Mouse (Mus musculus): ENCODE data around the gene Atp1a4.
"Not testable (repeated sequence)": the region's sequence is repeated elsewhere in the genome, so short reads cannot be mapped to it uniquely, and the experiment has no call there.

Gene Atp1a4

GRCm38 (mm10) chr1:172247216-172247615 lies 11.0 kb downstream of the Atp1a4 start:
- Histone ChIP-seq H3K27me3 (ENCODE audit: insufficient read depth, low read length) (peaks cover 25% of the 10 kb centered on the region), H3K36me3 (ENCODE audit: insufficient read depth, low read length) (no peaks in the 10 kb centered on the region), H3K4me3 (replicated peaks; ENCODE audit: low read length) (no peak overlapping the region), H3K4me1 (replicated peaks; ENCODE audit: low read depth, low read length) (peaks cover 29% of the 10 kb centered on the region), H3K9me3 (ENCODE audit: low read length) (no peaks in the 10 kb centered on the region)
- no peak for TF ChIP-seq CTCF (conservative IDR thresholded peaks at IDR 0.05; ENCODE audit: low read length)
- no peak for TF ChIP-seq POU5F1 (IDR thresholded peaks at IDR 0.05; ENCODE audit: borderline replicate concordance, low read length)
- TF ChIP-seq NANOG (IDR thresholded peaks at IDR 0.05; ENCODE audit: borderline replicate concordance, low read length) = no peak

GRCm38 (mm10) chr1:172244645-172245044 lies 13.6 kb downstream of the Atp1a4 start:
- Histone ChIP-seq H3K4me1 (replicated peaks; ENCODE audit: low read depth, low read length) (peaks cover 54% of the 10 kb centered on the region), H3K27me3 (ENCODE audit: insufficient read depth, low read length) (peaks cover 21% of the 10 kb centered on the region), H3K4me3 (replicated peaks; ENCODE audit: low read length) (peak overlapping the region; percentile 57)
- H3K9me3 ChIP-seq (ENCODE audit: low read length); H3K36me3 ChIP-seq (ENCODE audit: insufficient read depth, low read length): not testable (repeated sequence)

GRCm38 (mm10) chr1:172243547-172244205 lies 14.5 kb downstream of the Atp1a4 start:
- Histone ChIP-seq H3K4me1 (replicated peaks; ENCODE audit: low read depth, low read length) (peaks cover 62% of the 10 kb centered on the region), H3K9me3 (ENCODE audit: low read length) (no peaks in the 10 kb centered on the region), H3K4me3 (replicated peaks; ENCODE audit: low read length) (no peak overlapping the region), H3K27me3 (ENCODE audit: insufficient read depth, low read length) (peaks cover 19% of the 10 kb centered on the region), H3K36me3 (ENCODE audit: insufficient read depth, low read length) (no peaks in the 10 kb centered on the region)
- TF ChIP-seq CTCF (conservative IDR thresholded peaks at IDR 0.05; ENCODE audit: low read length) (0 out of 2 replicates have a peak, but pooled peaks have one; percentile 10), POU5F1 (IDR thresholded peaks at IDR 0.05; ENCODE audit: borderline replicate concordance, low read length) (no peak), NANOG (IDR thresholded peaks at IDR 0.05; ENCODE audit: borderline replicate concordance, low read length) (no peak)

- no peaks in the 10 kb centered on the region for H3K36me3 ChIP-seq (ENCODE audit: insufficient read depth, low read length)
- H3K4me3 ChIP-seq (replicated peaks; ENCODE audit: low read length) = no peak overlapping the region
- no peak for TF ChIP-seq POU5F1 (IDR thresholded peaks at IDR 0.05; ENCODE audit: borderline replicate concordance, low read length)
- no peak for TF ChIP-seq NANOG (IDR thresholded peaks at IDR 0.05; ENCODE audit: borderline replicate concordance, low read length)
- no peak for TF ChIP-seq CTCF (conservative IDR thresholded peaks at IDR 0.05; ENCODE audit: low read length)
Observed at GRCm38 (mm10) chr1:172242401-172242800, 15.8 kb downstream of the Atp1a4 start.

GRCm38 (mm10) chr1:172240945-172241708 lies 17.1 kb downstream of the Atp1a4 start:
- Histone ChIP-seq H3K4me3 (replicated peaks; ENCODE audit: low read length) (no peak overlapping the region), H3K27me3 (ENCODE audit: insufficient read depth, low read length) (peaks cover 19% of the 10 kb centered on the region), H3K9me3 (ENCODE audit: low read length) (no peaks in the 10 kb centered on the region), H3K4me1 (replicated peaks; ENCODE audit: low read depth, low read length) (peaks cover 78% of the 10 kb centered on the region), H3K36me3 (ENCODE audit: insufficient read depth, low read length) (no peaks in the 10 kb centered on the region)
- no peak for TF ChIP-seq CTCF (conservative IDR thresholded peaks at IDR 0.05; ENCODE audit: low read length)

More at GRCm38 (mm10) chr1:172242401-172242800, 15.8 kb downstream of the Atp1a4 start:
- Histone ChIP-seq H3K9me3 (ENCODE audit: low read length) (no peaks in the 10 kb centered on the region), H3K4me1 (replicated peaks; ENCODE audit: low read depth, low read length) (peaks cover 72% of the 10 kb centered on the region), H3K27me3 (ENCODE audit: insufficient read depth, low read length) (peaks cover 19% of the 10 kb centered on the region)

- Histone ChIP-seq H3K4me1 (replicated peaks; ENCODE audit: low read depth, low read length) (no peaks in the 10 kb centered on the region), H3K27me3 (ENCODE audit: insufficient read depth, low read length) (0 out of 2 replicates have a peak, but pooled peaks cover 4% of the 10 kb centered on the region), H3K9me3 (ENCODE audit: low read length) (no peaks in the 10 kb centered on the region), H3K36me3 (ENCODE audit: insufficient read depth, low read length) (peaks cover 5% of the 10 kb centered on the region; the same call in 1 of the 2 replicates), H3K4me3 (replicated peaks; ENCODE audit: low read length) (no peak overlapping the region)
- TF ChIP-seq CTCF (conservative IDR thresholded peaks at IDR 0.05; ENCODE audit: low read length) = no peak
- no peak for TF ChIP-seq POU5F1 (IDR thresholded peaks at IDR 0.05; ENCODE audit: borderline replicate concordance, low read length)
- TF ChIP-seq NANOG (IDR thresholded peaks at IDR 0.05; ENCODE audit: borderline replicate concordance, low read length) = no peak
Observed at GRCm38 (mm10) chr1:172229215-172229614, 29.0 kb downstream of the Atp1a4 start.

- no peaks in the 10 kb centered on the region for H3K4me1 ChIP-seq (replicated peaks; ENCODE audit: low read depth, low read length)
- 0 out of 2 replicates have a peak, but pooled peaks cover 4% of the 10 kb centered on the region for H3K27me3 ChIP-seq (ENCODE audit: insufficient read depth, low read length)
- H3K4me3 ChIP-seq (replicated peaks; ENCODE audit: low read length) = no peak overlapping the region
- peaks cover 5% of the 10 kb centered on the region; the same call in 1 of the 2 replicates for H3K36me3 ChIP-seq (ENCODE audit: insufficient read depth, low read length)
- TF ChIP-seq POU5F1 (IDR thresholded peaks at IDR 0.05; ENCODE audit: borderline replicate concordance, low read length) = no peak
- no peak for TF ChIP-seq NANOG (IDR thresholded peaks at IDR 0.05; ENCODE audit: borderline replicate concordance, low read length)
- TF ChIP-seq CTCF (conservative IDR thresholded peaks at IDR 0.05; ENCODE audit: low read length) = no peak
- no peaks in the 10 kb centered on the region for H3K9me3 ChIP-seq (ENCODE audit: low read length)
Observed at GRCm38 (mm10) chr1:172228209-172228608, 30.0 kb downstream of the Atp1a4 start.

GRCm38 (mm10) chr1:172221297-172222063 lies 36.7 kb downstream of the Atp1a4 start:
- TF ChIP-seq CTCF (conservative IDR thresholded peaks at IDR 0.05; ENCODE audit: low read length) (no peak), NANOG (IDR thresholded peaks at IDR 0.05; ENCODE audit: borderline replicate concordance, low read length) (no peak), POU5F1 (IDR thresholded peaks at IDR 0.05; ENCODE audit: borderline replicate concordance, low read length) (no peak)
- no peak overlapping the region for H3K4me3 ChIP-seq (replicated peaks; ENCODE audit: low read length)
- peaks cover 45% of the 10 kb centered on the region for H3K4me1 ChIP-seq (replicated peaks; ENCODE audit: low read depth, low read length)

More at GRCm38 (mm10) chr1:172221297-172222063, 36.7 kb downstream of the Atp1a4 start:
- Histone ChIP-seq H3K9me3 (ENCODE audit: low read length) (no peaks in the 10 kb centered on the region), H3K27me3 (ENCODE audit: insufficient read depth, low read length) (peaks cover 5% of the 10 kb centered on the region; the same call in 1 of the 2 replicates), H3K36me3 (ENCODE audit: insufficient read depth, low read length) (no peaks in the 10 kb centered on the region; the same call in 1 of the 2 replicates)
